Mouse (Mus musculus) lung, embryonic 14.5 days (tissue): ENCODE data around the gene Arid5b. TPM values are rescaled to one million over a fixed set of nuclear protein-coding genes. Genes with fewer than 3 reads are reported as not detected.
A peak's percentile ranks its signal among the peaks of the same experiment; 100 is the strongest.

ENCODE experiments used
- ATAC-seq: fragments of 200-750 bp; cut with Nextera tagmentation; 2 replicates; pipeline ENCODE4 v1.8.0; 2017; ENCODE audit warnings: mild to moderate bottlenecking, moderate TSS enrichment, moderate library complexity; ENCODE audit not compliant: insufficient read depth
- DNase-seq: peaks from one replicate; pipeline ENCODE4 v3.0.0-alpha.2; 2015
- H3K27ac ChIP-seq: fragments of 300-500 bp; sonication (generic); 2 replicates; pipeline ENCODE4 v1.5.1; 2014; ENCODE audit warnings: low read depth, mild to moderate bottlenecking, moderate library complexity
- H3K27me3 ChIP-seq: fragments of 300-500 bp; sonication (generic); 2 replicates; pipeline ENCODE4 v1.6.1; 2014; ENCODE audit warnings: low read length, control low read depth; ENCODE audit not compliant: insufficient read depth
- H3K36me3 ChIP-seq: fragments of 300-500 bp; sonication (generic); 2 replicates; pipeline ENCODE4 v1.6.1; 2014; ENCODE audit warnings: control low read depth; ENCODE audit not compliant: insufficient read depth
- H3K4me1 ChIP-seq: fragments of 300-500 bp; sonication (generic); 2 replicates; pipeline ENCODE4 v1.6.1; 2014; ENCODE audit warnings: antibody characterized with exemption, control low read depth; ENCODE audit not compliant: insufficient read depth
- H3K4me2 ChIP-seq: fragments of 300-500 bp; sonication (generic); 2 replicates; pipeline ENCODE4 v1.6.1; 2014; ENCODE audit warnings: mild to moderate bottlenecking
- H3K4me3 ChIP-seq: fragments of 300-500 bp; sonication (generic); 2 replicates; pipeline ENCODE4 v1.5.1; 2014; ENCODE audit warnings: low read depth, low read length
- H3K9ac ChIP-seq: fragments of 300-500 bp; sonication (generic); 2 replicates; pipeline ENCODE4 v1.6.1; 2014
- H3K9me3 ChIP-seq: fragments of 300-500 bp; sonication (generic); 2 replicates; pipeline ENCODE4 v1.6.1; 2016; ENCODE audit warnings: low read depth, low read length, control low read depth
- CTCF ChIP-seq: IDR thresholded peaks from 2 replicates; pipeline ENCODE4 v1.5.1; 2016; ENCODE audit warnings: antibody characterized with exemption, low read depth
- WGBS: fragments of 180-500 bp; shearing (Covaris S2); extraction: QIAGEN DNeasy Blood & Tissue Kit; methylation state at CpG from one replicate; pipeline ENCODE4 v1.1.7; 2014; 5-methylcytosine and 5-hydroxymethylcytosine counted together
- polyA plus RNA-seq: library from polyadenylated mRNA; unstranded; fragments of >200 nt; fragmentation: Nextera tagmentation; extraction: Ambion mirVana; gene quantifications from 2 replicates; pipeline ENCODE4 v1.2.1, GENCODE M21; 2014

Gene Arid5b
- polyA plus RNA-seq, 1 experiment from 2014 or later = 41.2 TPM

- Histone ChIP-seq H3K4me3 (no peak overlapping the region), H3K27ac (no peak overlapping the region), H3K4me2 (no peak overlapping the region), H3K27me3 (no peaks in the 10 kb centered on the region), H3K9me3 (no peaks in the 10 kb centered on the region), H3K36me3 (0 out of 2 replicates have a peak, but pooled peaks cover 6% of the 10 kb centered on the region), H3K9ac (no peak overlapping the region), H3K4me1 (0 out of 2 replicates have a peak, but pooled peaks cover 8% of the 10 kb centered on the region)
- 92% methylated on average over 5 of the region's 5 CpGs for WGBS
- DNase-seq (no peak), ATAC-seq (no peak)
- no peak for TF ChIP-seq CTCF
Measured at GRCm38 (mm10) chr10:68175811-68176210, 102.7 kb downstream of the Arid5b start.

GRCm38 (mm10) chr10:68173634-68174033 is 104.9 kb downstream of the Arid5b start:
- DNase-seq = no peak
- Histone ChIP-seq H3K27ac (no peak overlapping the region), H3K4me3 (no peak overlapping the region), H3K27me3 (no peaks in the 10 kb centered on the region), H3K4me2 (no peak overlapping the region), H3K9ac (no peak overlapping the region), H3K9me3 (no peaks in the 10 kb centered on the region), H3K4me1 (peaks cover 11% of the 10 kb centered on the region), H3K36me3 (0 out of 2 replicates have a peak, but pooled peaks cover 6% of the 10 kb centered on the region)
- no peak for ATAC-seq
- TF ChIP-seq CTCF = no peak
- 49% methylated on average over 9 of the region's 9 CpGs for WGBS

- Histone ChIP-seq H3K4me3 (no peak overlapping the region), H3K9me3 (no peaks in the 10 kb centered on the region), H3K9ac (no peak overlapping the region), H3K27me3 (no peaks in the 10 kb centered on the region), H3K27ac (no peak overlapping the region), H3K36me3 (0 out of 2 replicates have a peak, but pooled peaks cover 6% of the 10 kb centered on the region), H3K4me2 (no peak overlapping the region), H3K4me1 (peaks cover 14% of the 10 kb centered on the region)
- no peak for TF ChIP-seq CTCF
- 92% methylated on average over 4 of the region's 4 CpGs for WGBS
- DNase-seq = no peak
- no peak for ATAC-seq
Measured at GRCm38 (mm10) chr10:68172906-68173305, 105.6 kb downstream of the Arid5b start.

GRCm38 (mm10) chr10:68171974-68172373 is 106.6 kb downstream of the Arid5b start:
- H3K9ac ChIP-seq = no peak overlapping the region
- no peaks in the 10 kb centered on the region for H3K9me3 ChIP-seq
- no peak for ATAC-seq
- peak; percentile 50 for TF ChIP-seq CTCF
- H3K27me3 ChIP-seq = no peaks in the 10 kb centered on the region
- H3K4me1 ChIP-seq = peaks cover 14% of the 10 kb centered on the region
- WGBS = 66% methylated on average over 9 of the region's 9 CpGs
- no peak overlapping the region for H3K27ac ChIP-seq
- DNase-seq = peak; percentile 34
- 0 out of 2 replicates have a peak, but pooled peaks cover 6% of the 10 kb centered on the region for H3K36me3 ChIP-seq
- H3K4me3 ChIP-seq = no peak overlapping the region
- no peak overlapping the region for H3K4me2 ChIP-seq

GRCm38 (mm10) chr10:68168613-68169012 is 109.9 kb downstream of the Arid5b start:
- Histone ChIP-seq H3K4me3 (no peak overlapping the region), H3K9ac (no peak overlapping the region), H3K27ac (peak overlapping the region; percentile 73; the same call in 1 of the 2 replicates), H3K36me3 (no peaks in the 10 kb centered on the region), H3K4me2 (no peak overlapping the region), H3K27me3 (no peaks in the 10 kb centered on the region), H3K9me3 (no peaks in the 10 kb centered on the region), H3K4me1 (peaks cover 23% of the 10 kb centered on the region)
- TF ChIP-seq CTCF = no peak
- DNase-seq (peak; percentile 46), ATAC-seq (0 out of 2 replicates have a peak, but pooled peaks have one; percentile 28)
- WGBS = 43% methylated on average over 6 of the region's 6 CpGs

GRCm38 (mm10) chr10:68168141-68168540 is 110.4 kb downstream of the Arid5b start:
- Histone ChIP-seq H3K36me3 (no peaks in the 10 kb centered on the region), H3K9me3 (no peaks in the 10 kb centered on the region), H3K4me3 (no peak overlapping the region), H3K27ac (peak overlapping the region; percentile 73; the same call in 1 of the 2 replicates), H3K4me2 (no peak overlapping the region), H3K27me3 (no peaks in the 10 kb centered on the region), H3K9ac (no peak overlapping the region), H3K4me1 (peaks cover 23% of the 10 kb centered on the region)
- DNase-seq (peak; percentile 62), ATAC-seq (no peak)
- 65% methylated on average over 8 of the region's 8 CpGs for WGBS
- TF ChIP-seq CTCF = no peak

GRCm38 (mm10) chr10:68167118-68167517 is 111.4 kb downstream of the Arid5b start:
- H3K4me2 ChIP-seq = no peak overlapping the region
- DNase-seq = no peak
- no peak for ATAC-seq
- H3K36me3 ChIP-seq = 0 out of 2 replicates have a peak, but pooled peaks cover under 1% of the 10 kb centered on the region
- no peaks in the 10 kb centered on the region for H3K9me3 ChIP-seq
- no peak overlapping the region for H3K27ac ChIP-seq
- H3K4me1 ChIP-seq = peaks cover 23% of the 10 kb centered on the region
- no peaks in the 10 kb centered on the region for H3K27me3 ChIP-seq
- no peak for TF ChIP-seq CTCF
- H3K4me3 ChIP-seq = no peak overlapping the region
- H3K9ac ChIP-seq = no peak overlapping the region
- WGBS = 61% methylated on average over 4 of the region's 4 CpGs
